ENCODE assay signal across 30 mouse cellular contexts in genomic region chr6:12171189-12171588, GRCm38 (mm10).
"Had no signal": no experiment of that assay in that cellular context is flagged by ENCODE, and none has a peak within 500 bp of the region (broad histone marks: within the 10 kb centered on the region; RNA-seq: fewer than 3 reads in every experiment).

No protein-coding gene starts in this region.

- ATAC-seq: liver, embryonic 12.5 days; liver, postnatal 0 days; midbrain, embryonic 13.5 days; midbrain, embryonic 15.5 days; midbrain, embryonic 16.5 days had no signal

- H3K4me1 ChIP-seq: limb, embryonic 10.5 days; limb, embryonic 12.5 days; limb, embryonic 13.5 days; limb, embryonic 15.5 days; liver, embryonic 12.5 days; liver, embryonic 13.5 days; liver, embryonic 15.5 days; lung, embryonic 15.5 days; megakaryocyte, embryonic 14.5 days; midbrain, embryonic 10.5 days; midbrain, embryonic 12.5 days; midbrain, embryonic 13.5 days; midbrain, embryonic 15.5 days had no signal

- DNase-seq: left cerebral cortex, postnatal 4 days; liver; liver, embryonic 13.5 days; liver, postnatal 0 days; lung, adult 18-20 months; lung, adult 2 months; lung, postnatal 10 days; lung, postnatal 14 days; lung, postnatal 36 days; lung, postnatal 4 days; midbrain, embryonic 14.5 days had no signal

- H3K27me3 ChIP-seq: limb, embryonic 12.5 days; limb, embryonic 13.5 days; limb, embryonic 15.5 days; liver, embryonic 12.5 days; liver, embryonic 13.5 days; liver, embryonic 15.5 days; lung, embryonic 15.5 days; megakaryocyte, embryonic 14.5 days; midbrain, embryonic 12.5 days; midbrain, embryonic 13.5 days; midbrain, embryonic 15.5 days had no signal

- H3K4me3 ChIP-seq: left cerebral cortex, adult 2 months; limb, embryonic 10.5 days; limb, embryonic 12.5 days; limb, embryonic 13.5 days; limb, embryonic 15.5 days; liver, embryonic 12.5 days; liver, embryonic 13.5 days; liver, embryonic 15.5 days; lung, embryonic 15.5 days; megakaryocyte, embryonic 14.5 days; midbrain, embryonic 10.5 days; midbrain, embryonic 12.5 days; midbrain, embryonic 13.5 days; midbrain, embryonic 15.5 days; myocyte had no signal

- H3K27ac ChIP-seq: left cerebral cortex, adult 2 months; limb, embryonic 10.5 days; limb, embryonic 12.5 days; limb, embryonic 13.5 days; limb, embryonic 15.5 days; liver, embryonic 12.5 days; liver, embryonic 13.5 days; liver, embryonic 14.5 days; liver, embryonic 15.5 days; macrophage; midbrain, embryonic 10.5 days; midbrain, embryonic 12.5 days; midbrain, embryonic 13.5 days; midbrain, embryonic 15.5 days had no signal

- H3K4me2 ChIP-seq: limb, embryonic 12.5 days; limb, embryonic 13.5 days; limb, embryonic 15.5 days; liver, embryonic 11.5 days; liver, embryonic 12.5 days; liver, embryonic 13.5 days; liver, embryonic 15.5 days; lung, embryonic 15.5 days; midbrain, embryonic 11.5 days; midbrain, embryonic 12.5 days; midbrain, embryonic 13.5 days; midbrain, embryonic 15.5 days had no signal

- H3K9me3 ChIP-seq: limb, embryonic 10.5 days; limb, embryonic 12.5 days; limb, embryonic 13.5 days; limb, embryonic 15.5 days; liver, embryonic 12.5 days; liver, embryonic 13.5 days; liver, embryonic 15.5 days; lung, embryonic 15.5 days; megakaryocyte, embryonic 14.5 days; midbrain, embryonic 10.5 days; midbrain, embryonic 12.5 days; midbrain, embryonic 13.5 days; midbrain, embryonic 15.5 days had no signal

- H3K36me3 ChIP-seq: limb, embryonic 10.5 days; limb, embryonic 12.5 days; limb, embryonic 13.5 days; limb, embryonic 15.5 days; liver, embryonic 12.5 days; liver, embryonic 13.5 days; liver, embryonic 15.5 days; lung, embryonic 15.5 days; midbrain, embryonic 10.5 days; midbrain, embryonic 12.5 days; midbrain, embryonic 13.5 days; midbrain, embryonic 15.5 days had no signal

- H3K9ac ChIP-seq: limb, embryonic 12.5 days; limb, embryonic 13.5 days; limb, embryonic 15.5 days; liver, embryonic 12.5 days; liver, embryonic 13.5 days; liver, embryonic 14.5 days; liver, embryonic 15.5 days; liver, postnatal 0 days; lung, embryonic 15.5 days; midbrain, embryonic 12.5 days; midbrain, embryonic 13.5 days; midbrain, embryonic 15.5 days had no signal
